Mouse (Mus musculus) cortical plate, adult 2 months (tissue): ENCODE measurements at regions not wholly inside any gene's neighbourhood (a gene's known extent, or its start where the extent isn't known, plus 50 kb on each side); places are given as distances from the start of the nearest gene placed in this dataset.

Experiments
- H3K27ac ChIP-seq: fragments of 200-500 bp; 2 replicates; pipeline ENCODE4 v1.5.1; 2012; ENCODE audit warnings: low read length, control low read depth, inconsistent platforms; ENCODE audit not compliant: insufficient read depth
- H3K4me1 ChIP-seq: fragments of 200-500 bp; 2 replicates; pipeline ENCODE4 v1.6.1; 2011; ENCODE audit warnings: low read length; ENCODE audit not compliant: control insufficient read depth, insufficient read depth
- H3K4me3 ChIP-seq: fragments of 200-500 bp; 2 replicates; pipeline ENCODE4 v1.5.1; 2011; ENCODE audit warnings: mild to moderate bottlenecking, low read length, control low read depth; ENCODE audit not compliant: insufficient read depth
- CTCF ChIP-seq: fragments of 200-500 bp; IDR thresholded peaks from 2 replicates; pipeline ENCODE4 v1.5.1; 2011; ENCODE audit warnings: mild to moderate bottlenecking, control low read depth, low read length; ENCODE audit not compliant: insufficient read depth; ENCODE audit errors: extremely low read depth
- POLR2A ChIP-seq: fragments of 200-500 bp; IDR thresholded peaks from 2 replicates; pipeline ENCODE4 v1.6.1; 2011; ENCODE audit warnings: mild to moderate bottlenecking, low read length, control low read depth; ENCODE audit not compliant: insufficient read depth; ENCODE audit errors: extremely low read depth

GRCm38 (mm10) chrX:11801208-11801607 lies 358.9 kb downstream of the Bcor start:
- TF ChIP-seq POLR2A: no peak
- peak; percentile 15; the same call in 1 of the 2 replicates for TF ChIP-seq CTCF

GRCm38 (mm10) chrX:11801621-11802020 lies 358.5 kb downstream of the Bcor start:
- Histone ChIP-seq H3K4me3 (no peak overlapping the region), H3K27ac (no peak overlapping the region)

More at GRCm38 (mm10) chrX:11801208-11801607, 358.9 kb downstream of the Bcor start:
- Histone ChIP-seq H3K27ac (no peak overlapping the region), H3K4me1 (no peaks in the 10 kb centered on the region), H3K4me3 (no peak overlapping the region)

GRCm38 (mm10) chrX:11802074-11802899 lies 357.9 kb downstream of the Bcor start:
- Histone ChIP-seq H3K4me3 (no peak overlapping the region), H3K4me1 (no peaks in the 10 kb centered on the region), H3K27ac (no peak overlapping the region)
- TF ChIP-seq POLR2A: no peak
- TF ChIP-seq CTCF: no peak

More at GRCm38 (mm10) chrX:11801621-11802020, 358.5 kb downstream of the Bcor start:
- no peaks in the 10 kb centered on the region for H3K4me1 ChIP-seq
- TF ChIP-seq POLR2A (no peak), CTCF (no peak)

GRCm38 (mm10) chrX:11803239-11803638 lies 356.9 kb downstream of the Bcor start:
- Histone ChIP-seq H3K4me3 (no peak overlapping the region), H3K27ac (no peak overlapping the region), H3K4me1 (peaks cover 2% of the 10 kb centered on the region; the same call in 1 of the 2 replicates)
- TF ChIP-seq POLR2A (no peak), CTCF (no peak)

GRCm38 (mm10) chrX:11806896-11807252 lies 353.3 kb downstream of the Bcor start:
- H3K4me1 ChIP-seq: peaks cover 2% of the 10 kb centered on the region; the same call in 1 of the 2 replicates
- no peak overlapping the region for H3K27ac ChIP-seq
- TF ChIP-seq CTCF (no peak), POLR2A (no peak)
- peak overlapping the region; percentile 39; the same call in 1 of the 2 replicates for H3K4me3 ChIP-seq

GRCm38 (mm10) chrX:11807253-11807882 lies 352.8 kb downstream of the Bcor start:
- H3K4me3 ChIP-seq: peak overlapping the region; percentile 39
- peaks cover 2% of the 10 kb centered on the region; the same call in 1 of the 2 replicates for H3K4me1 ChIP-seq
- H3K27ac ChIP-seq: no peak overlapping the region
- TF ChIP-seq CTCF: no peak
- TF ChIP-seq POLR2A: no peak

- Histone ChIP-seq H3K4me3 (peak overlapping the region; percentile 39), H3K27ac (no peak overlapping the region), H3K4me1 (peaks cover 2% of the 10 kb centered on the region; the same call in 1 of the 2 replicates)
- TF ChIP-seq POLR2A (no peak), CTCF (no peak)
Measured at GRCm38 (mm10) chrX:11807883-11808262, 352.3 kb downstream of the Bcor start.

GRCm38 (mm10) chrX:11808911-11809310 lies 351.2 kb downstream of the Bcor start:
- Histone ChIP-seq H3K4me1 (peaks cover 2% of the 10 kb centered on the region; the same call in 1 of the 2 replicates), H3K27ac (no peak overlapping the region), H3K4me3 (no peak overlapping the region)
- no peak for TF ChIP-seq CTCF
- TF ChIP-seq POLR2A: no peak

- Histone ChIP-seq H3K4me3 (no peak overlapping the region), H3K27ac (no peak overlapping the region)
- TF ChIP-seq POLR2A (no peak), CTCF (no peak)
Measured at GRCm38 (mm10) chrX:11814861-11815260, 345.3 kb downstream of the Bcor start.

More at GRCm38 (mm10) chrX:11814861-11815260, 345.3 kb downstream of the Bcor start:
- no peaks in the 10 kb centered on the region for H3K4me1 ChIP-seq
